Mouse (Mus musculus) ovary, adult 10 weeks (tissue): ENCODE results near the gene Speer1. TPM values are rescaled to one million over a fixed set of nuclear protein-coding genes. Genes with fewer than 3 reads are reported as not detected.

ENCODE experiments used
- polyA plus RNA-seq: library from polyadenylated mRNA; stranded (reverse); fragments of 350-450 nt; fragmentation: Illumina TruSeq; extraction: RNeasy Lipid Tissue Mini Kit (QIAGEN cat#74804); gene quantifications from one replicate; pipeline ENCODE4 v1.2.3, GENCODE M21; 2014

Gene Speer1
- polyA plus RNA-seq: not detected

GRCm38 (mm10) chr5:11341216-11341615, at the start of gene Speer1:
Speer1 (plus strand) TSS chr5:11341516.

Other genes starting within 250 kb of the Speer1 start
- gene Gm8879, start 213.9 kb upstream of the Speer1 start, polyA plus RNA-seq: not detected
- gene Gm5861, start 158.4 kb upstream of the Speer1 start, polyA plus RNA-seq: not detected
- gene Gm8890, start 85.5 kb upstream of the Speer1 start, polyA plus RNA-seq: not detected
- not detected for gene Gm8897, start 74.9 kb downstream of the Speer1 start, polyA plus RNA-seq
- not detected for gene Gm8906, start 161.2 kb downstream of the Speer1 start, polyA plus RNA-seq